Mouse (Mus musculus) heart, embryonic 14.5 days (tissue): ENCODE results near the gene Ip6k3. TPM values are rescaled to one million over a fixed set of nuclear protein-coding genes. Genes with fewer than 3 reads are reported as not detected.

Experiments used
- ATAC-seq: fragments of 200-750 bp; cut with Nextera tagmentation; 2 replicates; pipeline ENCODE4 v1.8.0; 2017; ENCODE audit warnings: low read depth, moderate TSS enrichment; ENCODE audit not compliant: insufficient number of reproducible peaks, insufficient read depth, low FRiP score
- H3K27ac ChIP-seq, 2 experiments: fragments of 200-500 bp in 1 of 2; fragments of 300-500 bp in 1 of 2; sonication (generic) in 1 of 2; replicated peaks in 1 of 2; 2 replicates each; pipeline ENCODE4 v1.5.1; 2012 to 2014; ENCODE audit warnings: low read depth in 2 of 2, low read length in 2 of 2, control low read depth in 1 of 2, mild to moderate bottlenecking in 1 of 2, mixed read lengths in 1 of 2; ENCODE audit not compliant: control insufficient read depth in 1 of 2, insufficient read depth in 1 of 2
- H3K27me3 ChIP-seq: fragments of 300-500 bp; sonication (generic); 2 replicates; pipeline ENCODE4 v1.6.1; 2014; ENCODE audit warnings: mild to moderate bottlenecking, low read length, control low read depth; ENCODE audit not compliant: control insufficient read depth, insufficient read depth
- H3K36me3 ChIP-seq: fragments of 300-500 bp; sonication (generic); 2 replicates; pipeline ENCODE4 v1.6.1; 2014; ENCODE audit warnings: mild to moderate bottlenecking, control low read depth, low read length, mixed read lengths; ENCODE audit not compliant: control insufficient read depth, insufficient read depth
- H3K4me1 ChIP-seq, 2 experiments: fragments of 200-500 bp in 1 of 2; fragments of 300-500 bp in 1 of 2; sonication (generic) in 1 of 2; 2 replicates each; pipeline ENCODE4 v1.6.1; 2012 to 2014; ENCODE audit warnings: low read length in 2 of 2, control low read depth in 1 of 2, mixed read lengths in 1 of 2; ENCODE audit not compliant: control insufficient read depth in 2 of 2, insufficient read depth in 2 of 2
- H3K4me2 ChIP-seq: fragments of 300-500 bp; sonication (generic); 2 replicates; pipeline ENCODE4 v1.6.1; 2014; ENCODE audit warnings: mild to moderate bottlenecking, low read length
- H3K4me3 ChIP-seq, 2 experiments: fragments of 200-500 bp in 1 of 2; fragments of 300-500 bp in 1 of 2; sonication (generic) in 1 of 2; 2 replicates each; pipeline ENCODE4 v1.5.1; 2012 to 2014; ENCODE audit warnings: low read length in 2 of 2, mild to moderate bottlenecking in 2 of 2, control low read depth in 1 of 2, low read depth in 1 of 2, moderate library complexity in 1 of 2; ENCODE audit not compliant: control insufficient read depth in 1 of 2, insufficient read depth in 1 of 2
- H3K9ac ChIP-seq: fragments of 300-500 bp; sonication (generic); 2 replicates; pipeline ENCODE4 v1.6.1; 2014; ENCODE audit warnings: mild to moderate bottlenecking, low read length
- H3K9me3 ChIP-seq: fragments of 300-500 bp; sonication (generic); 2 replicates; pipeline ENCODE4 v1.6.1; 2016; ENCODE audit warnings: low read length, control low read depth; ENCODE audit not compliant: control insufficient read depth
- WGBS: fragments of 180-500 bp; shearing (Covaris S2); extraction: QIAGEN DNeasy Blood & Tissue Kit; methylation state at CpG from one replicate; pipeline ENCODE4 v1.1.7; 2014; 5-methylcytosine and 5-hydroxymethylcytosine counted together
- polyA plus RNA-seq: library from polyadenylated mRNA; unstranded; fragments of >200 nt; fragmentation: Nextera tagmentation; extraction: Ambion mirVana; gene quantifications from 2 replicates; pipeline ENCODE4 v1.2.1, GENCODE M21; 2014

The Ip6k3 gene
- polyA plus RNA-seq, 1 experiment from 2014 or later, result 0.22 TPM

DNA sequence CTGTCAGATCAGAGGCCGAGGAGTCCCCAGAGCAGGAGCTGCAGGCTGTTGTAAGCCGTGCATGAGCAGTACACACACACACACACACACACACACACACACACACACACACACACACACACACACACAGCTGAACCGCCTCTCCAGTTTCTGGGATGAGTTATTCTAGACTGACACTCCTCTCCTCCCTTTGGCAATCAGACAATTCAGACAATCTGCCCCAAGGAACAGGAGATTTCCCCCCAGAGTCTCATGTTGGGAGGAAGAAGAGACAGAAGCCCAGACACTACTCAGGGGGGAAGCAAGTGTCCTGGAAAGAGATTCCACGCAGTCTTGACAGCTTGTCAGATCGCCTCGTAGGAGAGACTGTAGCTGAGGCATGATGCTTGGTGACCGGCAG is 28.3 kb downstream of the Ip6k3 start:
- no peak overlapping the region for H3K4me2 ChIP-seq
- no peaks in the 10 kb centered on the region for H3K27me3 ChIP-seq
- no peaks in the 10 kb centered on the region for H3K36me3 ChIP-seq
- no peaks in the 10 kb centered on the region for H3K4me1 ChIP-seq
- H3K9me3 ChIP-seq, result 0 out of 2 replicates have a peak, but pooled peaks cover 2% of the 10 kb centered on the region
- 50% methylated on average over 7 of the region's 7 CpGs for WGBS
- no peak overlapping the region for H3K4me3 ChIP-seq
- no peak overlapping the region for H3K9ac ChIP-seq
- no peak for ATAC-seq
- no peak overlapping the region for H3K27ac ChIP-seq

- ATAC-seq, result no peak
- Histone ChIP-seq H3K4me3 (no peak overlapping the region), H3K27me3 (no peaks in the 10 kb centered on the region), H3K4me1 (peaks cover 0 to 2% of the 10 kb centered on the region in 2 experiments; a peak in 3 of 4 replicates), H3K9ac (no peak overlapping the region), H3K9me3 (0 out of 2 replicates have a peak, but pooled peaks cover 2% of the 10 kb centered on the region), H3K4me2 (no peak overlapping the region), H3K36me3 (no peaks in the 10 kb centered on the region), H3K27ac (no peak overlapping the region)
- 74% methylated on average over 9 of the region's 9 CpGs for WGBS
Measured at GRCm38 (mm10) chr17:27138396-27138795, 29.2 kb downstream of the Ip6k3 start.

DNA sequence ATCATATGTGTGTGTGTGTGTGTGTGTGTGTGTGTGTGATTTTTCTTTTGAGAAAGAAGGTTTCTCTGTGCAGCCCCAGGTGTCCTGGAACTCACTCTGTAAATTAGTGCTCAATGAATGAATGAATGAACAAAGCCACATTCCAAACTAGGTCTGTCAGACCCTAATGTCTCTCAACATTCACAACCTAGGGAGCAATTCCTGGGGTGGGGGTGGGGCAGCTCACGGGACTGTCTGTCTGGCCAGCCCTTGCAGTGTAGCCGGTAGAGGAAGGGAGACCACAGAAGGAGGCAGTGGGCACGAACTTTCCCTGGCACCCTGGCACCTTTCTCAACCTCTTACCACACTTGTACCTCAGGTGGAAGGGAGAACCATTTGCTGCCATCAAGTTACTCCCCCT is 32.9 kb downstream of the Ip6k3 start:
- no peak overlapping the region for H3K27ac ChIP-seq
- H3K36me3 ChIP-seq, result 0 out of 2 replicates have a peak, but pooled peaks cover 4% of the 10 kb centered on the region
- 0 out of 2 replicates have a peak, but pooled peaks cover 2% of the 10 kb centered on the region for H3K9me3 ChIP-seq
- H3K4me2 ChIP-seq, result no peak overlapping the region
- H3K4me1 ChIP-seq, result peaks cover 7 to 10% of the 10 kb centered on the region in 2 experiments
- no peak overlapping the region for H3K9ac ChIP-seq
- no peak for ATAC-seq
- H3K27me3 ChIP-seq, result no peaks in the 10 kb centered on the region
- 13% methylated on average over 3 of the region's 3 CpGs for WGBS
- no peak overlapping the region for H3K4me3 ChIP-seq

DNA sequence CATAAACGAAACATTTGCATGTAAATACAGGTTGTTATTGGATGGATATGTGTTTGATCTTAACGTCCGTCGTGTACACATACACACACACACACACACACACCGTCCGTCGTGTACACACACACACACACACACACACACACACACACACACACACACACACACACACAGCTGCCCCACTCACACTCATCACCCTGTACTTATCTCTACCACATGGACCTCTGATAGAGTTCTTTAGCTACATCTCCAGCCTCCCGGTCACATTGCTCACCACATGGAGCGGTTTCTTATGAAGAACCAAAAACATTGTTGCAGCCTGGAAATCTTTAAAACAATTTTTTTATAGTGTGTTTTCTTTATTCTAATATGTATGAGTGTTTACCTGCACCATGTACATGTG is 33.4 kb downstream of the Ip6k3 start:
- Histone ChIP-seq H3K9ac (0 out of 2 replicates have a peak overlapping the region, but pooled peaks have one; percentile 0), H3K4me3 (peak overlapping the region; percentile 72 to 79), H3K4me1 (peaks cover 7 to 10% of the 10 kb centered on the region in 2 experiments), H3K27ac (no peak overlapping the region), H3K36me3 (peaks cover 9% of the 10 kb centered on the region; the same call in 1 of the 2 replicates), H3K9me3 (0 out of 2 replicates have a peak, but pooled peaks cover 2% of the 10 kb centered on the region), H3K27me3 (no peaks in the 10 kb centered on the region), H3K4me2 (peak overlapping the region; percentile 67)
- no peak for ATAC-seq
- WGBS, result 23% methylated on average over 9 of the region's 9 CpGs

DNA sequence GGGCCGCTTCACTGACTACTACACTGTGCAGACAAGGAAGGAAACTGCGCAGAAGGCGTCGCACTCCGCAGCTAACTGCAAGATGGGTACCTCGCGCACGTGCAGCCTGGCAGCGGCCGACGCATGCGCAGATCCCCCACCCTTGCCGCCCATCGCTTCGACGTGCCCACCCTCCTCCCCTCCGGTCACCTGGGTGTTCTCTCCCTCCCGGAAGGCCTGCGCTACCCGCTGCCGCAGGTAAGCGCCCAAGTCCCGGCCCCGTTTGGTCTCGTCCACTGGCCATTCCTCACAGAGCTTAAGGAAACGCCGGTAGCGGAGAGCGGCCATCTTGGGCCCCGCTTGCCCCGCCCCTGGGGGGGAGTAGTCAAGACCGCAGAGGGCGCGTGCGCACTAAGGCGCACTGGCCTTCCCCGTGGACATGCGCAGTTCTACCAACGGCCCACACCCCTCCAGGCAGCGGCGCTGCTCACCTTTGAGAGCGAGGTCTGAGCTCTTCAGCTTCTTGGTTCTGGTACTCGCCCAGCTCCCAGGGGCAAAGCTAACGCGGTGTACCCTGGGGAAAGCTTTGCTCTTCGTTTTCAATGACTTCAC is 33.9 kb downstream of the Ip6k3 start, which contains the start of gene Uqcc2:
Gene Uqcc2, minus strand, starts transcription at position 366 of the 591 bp plus-strand sequence.
- peak; percentile 93 for ATAC-seq
- Histone ChIP-seq H3K27ac (peak within 1 kb of the TSS; percentile 35 to 67; a peak in 2 of 4 replicates), H3K9ac (peak within 1 kb of the TSS; percentile 82), H3K9me3 (0 out of 2 replicates have a peak, but pooled peaks cover 2% of the 10 kb centered on the region), H3K36me3 (peaks cover 10% of the 10 kb centered on the region; the same call in 1 of the 2 replicates), H3K4me2 (peak within 1 kb of the TSS; percentile 67), H3K27me3 (no peaks in the 10 kb centered on the region), H3K4me1 (peaks cover 7 to 10% of the 10 kb centered on the region in 2 experiments), H3K4me3 (peak within 1 kb of the TSS; percentile 72 to 79)
- under 1% methylated on average over 46 of the region's 46 CpGs for WGBS

DNA sequence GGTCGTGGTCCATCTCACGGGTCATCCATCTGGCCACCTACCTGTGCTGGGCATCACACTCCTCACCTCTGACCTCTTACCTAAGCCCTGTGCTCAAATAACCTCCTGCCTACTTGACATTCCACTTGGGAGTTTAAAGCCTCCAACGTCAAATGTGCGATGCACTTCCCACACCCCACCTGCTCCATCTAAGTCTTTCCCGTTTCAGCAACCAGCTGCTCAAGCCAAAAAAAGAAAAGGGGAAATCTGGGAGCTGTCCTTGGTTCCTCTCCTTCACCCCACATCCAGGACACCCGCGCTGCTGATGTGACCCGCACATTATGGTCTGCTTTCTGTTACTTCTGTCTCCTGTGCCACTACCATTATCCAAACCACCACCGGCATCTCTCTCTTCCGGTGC is 35.4 kb downstream of the Ip6k3 start:
- Histone ChIP-seq H3K4me2 (no peak overlapping the region), H3K9me3 (0 out of 2 replicates have a peak, but pooled peaks cover 2% of the 10 kb centered on the region), H3K4me1 (peaks cover 7 to 13% of the 10 kb centered on the region in 2 experiments), H3K9ac (no peak overlapping the region), H3K27ac (no peak overlapping the region), H3K27me3 (no peaks in the 10 kb centered on the region), H3K4me3 (no peak overlapping the region), H3K36me3 (peaks cover 10% of the 10 kb centered on the region; the same call in 1 of the 2 replicates)
- WGBS, result 82% methylated on average over 10 of the region's 10 CpGs
- no peak for ATAC-seq

DNA sequence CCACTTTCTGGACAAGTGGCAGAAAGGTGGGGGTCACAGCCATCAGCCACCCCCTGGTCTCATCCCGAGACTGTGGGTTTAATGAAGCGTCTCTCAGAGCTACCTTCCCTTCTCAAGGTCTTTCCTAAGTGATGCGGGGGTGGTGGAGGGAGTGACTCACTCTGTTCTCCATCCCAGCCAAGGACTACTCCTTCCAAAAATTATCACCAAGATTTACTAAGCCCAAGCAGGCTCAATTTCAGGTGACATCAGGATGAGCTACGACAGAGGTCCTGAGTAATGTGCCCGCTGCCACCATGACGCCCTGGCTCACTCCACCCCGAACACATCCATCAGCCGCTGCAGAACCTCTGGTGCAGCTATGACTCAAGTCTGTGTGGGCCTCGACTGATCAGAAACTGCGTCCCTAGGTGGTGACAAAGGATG is 36.3 kb downstream of the Ip6k3 start:
- Histone ChIP-seq H3K9ac (no peak overlapping the region), H3K9me3 (no peaks in the 10 kb centered on the region), H3K27ac (no peak overlapping the region), H3K4me2 (no peak overlapping the region), H3K27me3 (no peaks in the 10 kb centered on the region), H3K4me1 (peaks cover 7 to 13% of the 10 kb centered on the region in 2 experiments), H3K36me3 (peaks cover 10% of the 10 kb centered on the region; the same call in 1 of the 2 replicates), H3K4me3 (no peak overlapping the region)
- 88% methylated on average over 10 of the region's 10 CpGs for WGBS
- ATAC-seq, result no peak
